Mouse (Mus musculus) heart, embryonic 12.5 days (tissue): ENCODE measurements around the gene Vps50. TPM values are rescaled to one million over a fixed set of nuclear protein-coding genes. Genes with fewer than 3 reads are reported as not detected.
"Not testable (repeated sequence)": the region's sequence is repeated elsewhere in the genome, so short reads cannot be mapped to it uniquely, and the experiment has no call there.

Experiments
- ATAC-seq: fragments of 200-750 bp; cut with Nextera tagmentation; 2 replicates; pipeline ENCODE4 v1.8.0; 2017; ENCODE audit warnings: moderate TSS enrichment, moderate library complexity; ENCODE audit not compliant: insufficient number of reproducible peaks, low FRiP score
- H3K27ac ChIP-seq: fragments of 300-500 bp; sonication (generic); 2 replicates; pipeline ENCODE4 v1.5.1; 2016; ENCODE audit warnings: mild to moderate bottlenecking, moderate library complexity; ENCODE audit not compliant: poor library complexity, severe bottlenecking
- H3K27me3 ChIP-seq: fragments of 300-500 bp; sonication (generic); replicated peaks from 2 replicates; pipeline ENCODE4 v1.6.1; 2016; ENCODE audit warnings: mild to moderate bottlenecking, moderate library complexity
- H3K36me3 ChIP-seq: fragments of 300-500 bp; sonication (generic); 2 replicates; pipeline ENCODE4 v1.6.1; 2016; ENCODE audit warnings: mild to moderate bottlenecking, moderate library complexity
- H3K4me1 ChIP-seq: fragments of 300-500 bp; sonication (generic); replicated peaks from 2 replicates; pipeline ENCODE4 v1.6.1; 2016; ENCODE audit warnings: mild to moderate bottlenecking
- H3K4me2 ChIP-seq: fragments of 300-500 bp; sonication (generic); 2 replicates; pipeline ENCODE4 v1.6.1; 2016; ENCODE audit warnings: mild to moderate bottlenecking, moderate library complexity
- H3K4me3 ChIP-seq: fragments of 300-500 bp; sonication (generic); 2 replicates; pipeline ENCODE4 v1.5.1; 2016; ENCODE audit warnings: mild to moderate bottlenecking
- H3K9ac ChIP-seq: fragments of 300-500 bp; sonication (generic); 2 replicates; pipeline ENCODE4 v1.6.1; 2016; ENCODE audit warnings: mild to moderate bottlenecking, moderate library complexity
- H3K9me3 ChIP-seq: fragments of 300-500 bp; sonication (generic); replicated peaks from 2 replicates; pipeline ENCODE4 v1.6.1; 2016; ENCODE audit warnings: mild to moderate bottlenecking, moderate library complexity
- WGBS: fragments of 180-500 bp; shearing (Covaris S2); methylation state at CpG from one replicate; pipeline ENCODE4 v1.1.7; 2016; 5-methylcytosine and 5-hydroxymethylcytosine counted together
- polyA plus RNA-seq: library from polyadenylated mRNA; unstranded; fragments of >200 nt; fragmentation: Nextera tagmentation; extraction: Ambion mirVana; gene quantifications from 2 replicates; pipeline ENCODE4 v1.2.1, GENCODE M21; 2016

The Vps50 gene
- polyA plus RNA-seq, 1 experiment from 2014 or later, result 23.6 TPM

GRCm38 (mm10) chr6:3487355-3487754 is 10.8 kb upstream of the Vps50 start:
- Histone ChIP-seq H3K9ac (no peak overlapping the region), H3K9me3 (no peaks in the 10 kb centered on the region), H3K4me1 (no peaks in the 10 kb centered on the region), H3K27me3 (no peaks in the 10 kb centered on the region; the same call in 1 of the 2 replicates), H3K4me2 (no peak overlapping the region), H3K4me3 (no peak overlapping the region), H3K36me3 (no peaks in the 10 kb centered on the region), H3K27ac (no peak overlapping the region)
- 83% methylated on average over 1 of the region's 1 CpGs for WGBS
- no peak for ATAC-seq

DNA sequence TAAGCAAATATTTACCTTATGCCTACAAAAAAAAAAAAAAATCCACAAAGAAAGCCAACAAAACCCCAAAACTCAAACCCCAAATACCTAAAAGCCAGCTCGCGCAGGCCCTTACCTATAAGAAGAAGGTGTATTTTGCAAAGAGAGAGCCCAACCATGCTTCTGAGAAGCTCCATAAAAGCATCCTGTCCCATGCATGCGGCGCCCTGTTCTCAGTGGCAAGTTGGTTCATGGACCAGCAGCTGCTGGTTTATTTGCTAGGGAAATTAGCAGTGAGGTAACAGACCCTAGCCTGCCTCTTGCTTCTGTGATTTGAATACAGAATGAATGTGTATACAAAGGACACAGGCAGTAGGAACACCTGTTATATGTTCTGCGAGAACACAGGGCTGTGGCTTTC is 3.9 kb upstream of the Vps50 start:
- Histone ChIP-seq H3K4me3 (no peak overlapping the region), H3K27ac (no peak overlapping the region), H3K4me1 (peaks cover 4% of the 10 kb centered on the region; the same call in 1 of the 2 replicates), H3K4me2 (no peak overlapping the region), H3K9ac (no peak overlapping the region), H3K36me3 (no peaks in the 10 kb centered on the region), H3K9me3 (no peaks in the 10 kb centered on the region), H3K27me3 (no peaks in the 10 kb centered on the region; the same call in 1 of the 2 replicates)
- WGBS, result 77% methylated on average over 5 of the region's 5 CpGs
- ATAC-seq, result no peak

DNA sequence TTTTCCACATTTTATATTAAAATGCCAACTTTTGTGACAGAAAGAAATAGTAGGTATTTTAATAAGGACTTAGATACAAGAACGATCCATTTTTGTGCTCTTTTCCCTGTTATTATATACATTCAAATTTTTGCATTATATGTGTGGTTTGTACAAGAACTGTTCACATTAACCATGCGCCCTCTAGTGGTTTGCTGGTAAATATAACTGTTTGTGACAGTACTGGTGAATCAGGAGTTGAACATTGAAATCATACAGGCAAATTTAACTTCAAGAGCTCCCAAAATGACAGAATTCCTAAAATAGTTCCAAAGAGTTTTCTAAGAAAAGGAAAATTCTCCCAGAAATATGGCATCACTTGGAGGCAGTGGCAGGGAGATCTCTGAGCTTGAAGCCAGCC is 2.0 kb upstream of the Vps50 start:
- peaks cover 4% of the 10 kb centered on the region; the same call in 1 of the 2 replicates for H3K4me1 ChIP-seq
- no peaks in the 10 kb centered on the region for H3K27me3 ChIP-seq
- no peak overlapping the region for H3K9ac ChIP-seq
- no peaks in the 10 kb centered on the region for H3K9me3 ChIP-seq
- H3K36me3 ChIP-seq, result no peaks in the 10 kb centered on the region
- no peak for ATAC-seq
- H3K4me3 ChIP-seq, result no peak overlapping the region
- 2% methylated on average over 2 of the region's 2 CpGs for WGBS
- H3K4me2 ChIP-seq, result no peak overlapping the region
- H3K27ac ChIP-seq, result no peak overlapping the region

GRCm38 (mm10) chr6:3500286-3500685 is 2.1 kb downstream of the Vps50 start:
- 79% methylated on average over 3 of the region's 3 CpGs for WGBS
- H3K36me3 ChIP-seq, result no peaks in the 10 kb centered on the region
- no peak overlapping the region for H3K27ac ChIP-seq
- no peak overlapping the region for H3K4me3 ChIP-seq
- no peak overlapping the region for H3K4me2 ChIP-seq
- no peaks in the 10 kb centered on the region for H3K27me3 ChIP-seq
- peaks cover 4% of the 10 kb centered on the region; the same call in 1 of the 2 replicates for H3K4me1 ChIP-seq
- no peaks in the 10 kb centered on the region for H3K9me3 ChIP-seq
- no peak for ATAC-seq
- no peak overlapping the region for H3K9ac ChIP-seq

- H3K36me3 ChIP-seq, result no peaks in the 10 kb centered on the region
- 88% methylated on average over 5 of the region's 5 CpGs for WGBS
- H3K27ac ChIP-seq, result no peak overlapping the region
- no peak overlapping the region for H3K4me2 ChIP-seq
- H3K27me3 ChIP-seq, result no peaks in the 10 kb centered on the region
- H3K9me3 ChIP-seq, result no peaks in the 10 kb centered on the region
- no peaks in the 10 kb centered on the region for H3K4me1 ChIP-seq
- no peak for ATAC-seq
- no peak overlapping the region for H3K9ac ChIP-seq
- no peak overlapping the region for H3K4me3 ChIP-seq
Measured at GRCm38 (mm10) chr6:3505289-3505688, 7.1 kb downstream of the Vps50 start.

DNA sequence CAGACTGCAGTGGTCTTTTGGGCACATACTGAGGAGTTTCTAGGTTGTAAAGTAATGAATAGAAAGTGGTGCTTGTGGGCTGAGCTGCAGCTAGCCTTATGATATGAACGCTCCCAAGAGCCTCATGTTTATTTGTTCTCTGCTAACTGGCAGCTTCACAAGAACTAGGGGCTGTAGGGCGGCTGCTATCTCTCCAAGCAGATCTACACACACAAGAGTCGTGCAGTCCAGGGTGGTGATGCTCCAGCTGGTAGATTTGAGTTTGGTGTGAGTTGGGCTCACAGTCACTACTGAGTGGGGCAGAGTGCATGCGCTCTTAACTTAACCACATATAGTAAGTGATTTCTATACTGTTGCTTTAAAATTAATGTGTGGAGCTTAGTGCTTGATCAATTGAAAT is 8.9 kb downstream of the Vps50 start:
- no peak overlapping the region for H3K4me2 ChIP-seq
- H3K4me1 ChIP-seq, result no peaks in the 10 kb centered on the region
- H3K9ac ChIP-seq, result no peak overlapping the region
- H3K27ac ChIP-seq, result no peak overlapping the region
- WGBS, result 67% methylated on average over 4 of the region's 4 CpGs
- H3K9me3 ChIP-seq, result no peaks in the 10 kb centered on the region
- no peak overlapping the region for H3K4me3 ChIP-seq
- ATAC-seq, result no peak
- H3K27me3 ChIP-seq, result no peaks in the 10 kb centered on the region
- H3K36me3 ChIP-seq, result no peaks in the 10 kb centered on the region

GRCm38 (mm10) chr6:3508151-3508550 is 10.0 kb downstream of the Vps50 start:
- H3K4me3 ChIP-seq, H3K9ac ChIP-seq, H3K4me1 ChIP-seq, H3K9me3 ChIP-seq, H3K4me2 ChIP-seq, ATAC-seq, H3K27me3 ChIP-seq, H3K27ac ChIP-seq, H3K36me3 ChIP-seq: not testable (repeated sequence)
- WGBS, result 86% methylated on average over 2 of the region's 2 CpGs

- ATAC-seq, result no peak
Measured at GRCm38 (mm10) chr6:3509782-3510181, 11.6 kb downstream of the Vps50 start.

GRCm38 (mm10) chr6:3511116-3511515 is 12.9 kb downstream of the Vps50 start:
- Histone ChIP-seq H3K27ac (no peak overlapping the region), H3K4me3 (no peak overlapping the region), H3K4me1 (0 out of 2 replicates have a peak, but pooled peaks cover 3% of the 10 kb centered on the region), H3K27me3 (no peaks in the 10 kb centered on the region), H3K36me3 (no peaks in the 10 kb centered on the region), H3K4me2 (no peak overlapping the region), H3K9me3 (no peaks in the 10 kb centered on the region), H3K9ac (no peak overlapping the region)
- ATAC-seq, result no peak
- WGBS, result 81% methylated on average over 10 of the region's 10 CpGs

More at GRCm38 (mm10) chr6:3509782-3510181, 11.6 kb downstream of the Vps50 start:
- 28% methylated on average over 2 of the region's 2 CpGs for WGBS
- H3K27me3 ChIP-seq, result no peaks in the 10 kb centered on the region
- H3K9me3 ChIP-seq, result no peaks in the 10 kb centered on the region
- H3K4me3 ChIP-seq, result no peak overlapping the region
- no peaks in the 10 kb centered on the region for H3K36me3 ChIP-seq
- H3K27ac ChIP-seq, result no peak overlapping the region
- no peak overlapping the region for H3K9ac ChIP-seq
- H3K4me2 ChIP-seq, result no peak overlapping the region
- H3K4me1 ChIP-seq, result 0 out of 2 replicates have a peak, but pooled peaks cover 3% of the 10 kb centered on the region

DNA sequence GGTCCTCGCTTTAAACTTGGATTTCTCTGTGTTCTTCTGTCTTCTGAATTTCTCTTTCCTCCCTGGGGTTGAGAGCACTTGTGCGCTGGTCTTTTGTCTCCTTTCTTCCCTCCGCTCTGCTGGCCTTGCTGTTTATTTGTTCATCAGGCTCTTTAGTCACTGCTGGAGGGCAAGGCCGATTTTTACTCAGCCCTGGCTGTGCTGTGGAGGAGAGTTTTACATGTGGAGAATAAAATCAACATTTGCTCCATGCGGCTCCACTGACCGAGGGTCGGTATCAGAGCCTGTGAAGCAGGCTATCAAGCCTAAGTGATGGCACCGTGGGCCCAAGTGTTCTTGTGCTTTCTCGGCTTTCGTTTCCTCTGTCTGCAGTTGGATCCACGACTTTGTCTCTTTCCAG is 13.4 kb downstream of the Vps50 start:
- H3K36me3 ChIP-seq, result no peaks in the 10 kb centered on the region
- ATAC-seq, result no peak
- WGBS, result 66% methylated on average over 11 of the region's 11 CpGs
- 0 out of 2 replicates have a peak, but pooled peaks cover 3% of the 10 kb centered on the region for H3K4me1 ChIP-seq
- no peak overlapping the region for H3K4me2 ChIP-seq
- H3K27me3 ChIP-seq, result no peaks in the 10 kb centered on the region
- H3K9me3 ChIP-seq, result no peaks in the 10 kb centered on the region
- no peak overlapping the region for H3K27ac ChIP-seq
- no peak overlapping the region for H3K4me3 ChIP-seq
- no peak overlapping the region for H3K9ac ChIP-seq

DNA sequence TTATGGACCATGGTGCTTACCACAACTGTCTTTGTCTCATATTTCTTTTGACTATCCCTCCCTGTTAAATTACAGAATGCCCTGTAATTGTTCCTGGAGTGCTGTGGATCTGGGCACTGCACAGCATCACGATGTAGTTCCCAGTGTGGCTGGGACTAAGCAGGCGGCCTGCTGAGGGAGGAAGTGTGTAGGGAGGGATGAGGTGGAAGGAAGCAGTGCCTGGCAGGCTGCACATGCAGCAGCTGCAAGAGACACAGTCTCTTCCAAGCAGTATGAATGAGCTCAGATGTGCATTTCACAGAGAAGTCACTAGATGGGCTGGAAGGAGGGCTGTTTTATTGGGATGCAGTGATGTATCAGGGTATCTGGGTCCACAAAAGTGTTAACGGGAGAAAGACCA is 14.4 kb downstream of the Vps50 start:
- no peak overlapping the region for H3K9ac ChIP-seq
- no peaks in the 10 kb centered on the region for H3K36me3 ChIP-seq
- WGBS, result 48% methylated on average over 3 of the region's 3 CpGs
- 0 out of 2 replicates have a peak, but pooled peaks cover 3% of the 10 kb centered on the region for H3K4me1 ChIP-seq
- no peak overlapping the region for H3K4me2 ChIP-seq
- H3K9me3 ChIP-seq, result no peaks in the 10 kb centered on the region
- no peaks in the 10 kb centered on the region for H3K27me3 ChIP-seq
- no peak overlapping the region for H3K4me3 ChIP-seq
- ATAC-seq, result no peak
- H3K27ac ChIP-seq, result no peak overlapping the region

DNA sequence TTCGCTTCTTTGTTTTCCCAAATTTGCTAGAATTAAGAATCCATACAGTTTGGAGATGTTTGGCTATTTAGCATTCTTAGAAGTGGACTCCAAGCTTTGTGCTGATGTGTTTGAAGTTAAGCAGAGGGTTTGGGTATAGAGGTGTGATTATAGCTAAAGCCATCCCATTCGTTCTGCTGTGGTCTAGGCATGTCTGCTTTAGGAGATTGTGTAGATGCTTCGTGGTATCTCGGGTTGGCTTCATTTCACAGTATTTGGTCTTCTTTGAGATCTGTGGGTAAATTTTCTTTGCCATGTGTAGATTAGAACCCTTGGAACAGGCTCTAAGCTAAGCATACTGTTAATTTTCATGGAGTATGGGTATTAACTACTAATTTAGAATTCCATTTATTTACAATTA is 30.0 kb downstream of the Vps50 start:
- WGBS, result 84% methylated on average over 4 of the region's 4 CpGs
- no peak overlapping the region for H3K4me2 ChIP-seq
- no peak overlapping the region for H3K9ac ChIP-seq
- H3K27ac ChIP-seq, result no peak overlapping the region
- H3K4me3 ChIP-seq, result no peak overlapping the region
- no peak for ATAC-seq
- no peaks in the 10 kb centered on the region for H3K9me3 ChIP-seq
- 0 out of 2 replicates have a peak, but pooled peaks cover 6% of the 10 kb centered on the region for H3K36me3 ChIP-seq
- H3K27me3 ChIP-seq, result no peaks in the 10 kb centered on the region
- H3K4me1 ChIP-seq, result no peaks in the 10 kb centered on the region
